Mouse (Mus musculus) embryonic facial prominence, embryonic 11.5 days (tissue): ENCODE measurements at regions not wholly inside any gene's neighbourhood (a gene's known extent, or its start where the extent isn't known, plus 50 kb on each side); places are given as distances from the start of the nearest gene placed in this dataset.
"Not testable (repeated sequence)": the region's sequence is repeated elsewhere in the genome, so short reads cannot be mapped to it uniquely, and the experiment has no call there.

Experiments
- ATAC-seq: fragments of 200-750 bp; cut with Nextera tagmentation; replicated peaks from 2 replicates; pipeline ENCODE4 v1.8.0; 2017; ENCODE audit warnings: low read depth; ENCODE audit not compliant: insufficient number of reproducible peaks, low FRiP score, low TSS enrichment
- DNase-seq: peaks from one replicate; pipeline ENCODE4 v3.0.0-alpha.2; 2015; ENCODE audit warnings: low spot score
- H3K27ac ChIP-seq: fragments of 300-500 bp; sonication (generic); replicated peaks from 2 replicates; pipeline ENCODE4 v1.5.1; 2014; ENCODE audit warnings: mild to moderate bottlenecking, low read depth, low read length, control low read depth
- H3K27me3 ChIP-seq: fragments of 300-500 bp; sonication (generic); 2 replicates; pipeline ENCODE4 v1.6.1; 2014; ENCODE audit warnings: mild to moderate bottlenecking, low read length, moderate library complexity, mixed read lengths; ENCODE audit not compliant: control insufficient read depth, insufficient read depth
- H3K36me3 ChIP-seq: fragments of 300-500 bp; sonication (generic); replicated peaks from 2 replicates; pipeline ENCODE4 v1.6.1; 2014; ENCODE audit warnings: low read depth, mild to moderate bottlenecking, low read length, moderate library complexity, mixed read lengths; ENCODE audit not compliant: control insufficient read depth, insufficient read depth
- H3K4me1 ChIP-seq: fragments of 300-500 bp; sonication (generic); 2 replicates; pipeline ENCODE4 v1.6.1; 2014; ENCODE audit warnings: low read length, mixed read lengths; ENCODE audit not compliant: control insufficient read depth, insufficient read depth
- H3K4me2 ChIP-seq: fragments of 300-500 bp; sonication (generic); 2 replicates; pipeline ENCODE4 v1.6.1; 2014; ENCODE audit warnings: low read depth, mild to moderate bottlenecking, control low read depth, low read length, moderate library complexity
- H3K4me3 ChIP-seq: fragments of 300-500 bp; sonication (generic); 2 replicates; pipeline ENCODE4 v1.5.1; 2014; ENCODE audit warnings: low read depth, low read length, control low read depth
- H3K9ac ChIP-seq: fragments of 300-500 bp; sonication (generic); replicated peaks from 2 replicates; pipeline ENCODE4 v1.6.1; 2014; ENCODE audit warnings: mild to moderate bottlenecking, control low read depth, low read length
- H3K9me3 ChIP-seq: fragments of 300-500 bp; sonication (generic); replicated peaks from 2 replicates; pipeline ENCODE4 v1.6.1; 2016; ENCODE audit warnings: mild to moderate bottlenecking, low read length, inconsistent platforms, mixed read lengths; ENCODE audit not compliant: control insufficient read depth
- WGBS: fragments of 180-500 bp; shearing (Covaris S2); extraction: QIAGEN DNeasy Blood & Tissue Kit; methylation state at CpG from one replicate; pipeline ENCODE4 v1.1.7; 2014; 5-methylcytosine and 5-hydroxymethylcytosine counted together

- H3K9me3 ChIP-seq, ATAC-seq, H3K4me2 ChIP-seq, H3K4me1 ChIP-seq, H3K36me3 ChIP-seq, H3K27ac ChIP-seq, DNase-seq, H3K27me3 ChIP-seq, H3K9ac ChIP-seq, H3K4me3 ChIP-seq: not testable (repeated sequence)
- WGBS = 87% methylated on average over 1 of the region's 1 CpGs
These were observed 57.0 kb upstream of the Cdk6 start for GRCm38 (mm10) chr5:3284335-3284734.

DNA sequence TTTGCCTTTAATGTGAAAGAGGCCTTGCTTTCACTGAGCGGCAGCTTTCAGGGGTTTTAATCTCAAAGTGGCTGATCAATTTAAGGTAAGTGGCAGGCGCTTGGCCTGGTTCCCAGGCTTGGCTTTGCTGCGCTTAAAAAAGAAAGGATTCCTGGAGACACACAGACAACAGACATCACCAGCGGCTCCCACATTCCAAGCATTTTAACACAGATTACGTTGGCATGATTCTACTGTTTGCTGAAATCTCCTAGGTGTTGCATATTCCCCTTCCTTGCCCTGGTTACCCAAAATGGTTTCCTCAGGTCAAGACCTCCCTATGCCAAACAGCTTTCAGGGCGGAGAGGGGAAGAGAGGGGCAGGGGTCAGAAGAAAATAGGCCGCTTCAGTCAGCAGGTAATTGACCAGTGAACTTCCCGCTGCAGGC lies 51.3 kb upstream of the Cdk6 start:
- H3K4me3 ChIP-seq, H3K27ac ChIP-seq, H3K9me3 ChIP-seq, H3K9ac ChIP-seq, H3K4me1 ChIP-seq, H3K4me2 ChIP-seq, ATAC-seq, H3K27me3 ChIP-seq, H3K36me3 ChIP-seq: not testable (repeated sequence)
- 8% methylated on average over 8 of the region's 8 CpGs for WGBS
- peak; percentile 6 for DNase-seq
